ENCODE assay signal across 15 mouse cellular contexts in the genomic region with DNA sequence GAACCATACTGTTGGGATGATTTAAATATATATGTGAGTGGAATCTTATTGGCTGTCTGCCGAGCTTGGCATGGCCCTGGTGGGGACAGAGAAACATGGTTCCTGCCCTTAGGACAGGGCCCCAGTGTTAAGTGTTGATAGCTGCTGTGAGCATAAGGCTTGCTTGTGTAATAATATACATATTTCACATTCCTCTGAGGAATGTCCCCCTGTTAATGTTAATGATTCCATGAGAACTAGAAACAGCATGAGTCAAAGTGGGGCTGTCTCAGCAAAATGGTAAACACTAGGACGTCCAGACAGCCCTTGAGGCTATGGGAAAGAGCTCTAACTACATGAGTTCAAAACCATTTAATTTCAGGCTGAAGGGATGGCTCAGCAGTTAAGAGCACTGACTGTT.
"Had no signal": no experiment of that assay in that cellular context is flagged by ENCODE, and none has a peak within 500 bp of the region (broad histone marks: within the 10 kb centered on the region; RNA-seq: fewer than 3 reads in every experiment).

No protein-coding gene starts in this region.

- H3K27me3 ChIP-seq: kidney, embryonic 15.5 days; limb, embryonic 12.5 days; limb, embryonic 15.5 days; liver, embryonic 15.5 days; megakaryocyte, embryonic 14.5 days; midbrain, embryonic 13.5 days had no signal

- H3K4me2 ChIP-seq: kidney, embryonic 15.5 days; limb, embryonic 12.5 days; limb, embryonic 15.5 days; liver, embryonic 11.5 days; liver, embryonic 15.5 days; midbrain, embryonic 13.5 days had no signal

- H3K36me3 ChIP-seq: kidney, embryonic 15.5 days; limb, embryonic 12.5 days; limb, embryonic 15.5 days; liver, embryonic 15.5 days; midbrain, embryonic 10.5 days; midbrain, embryonic 13.5 days had no signal

- H3K27ac ChIP-seq: kidney, embryonic 15.5 days; limb, embryonic 12.5 days; limb, embryonic 15.5 days; liver, embryonic 15.5 days; midbrain, embryonic 10.5 days; midbrain, embryonic 13.5 days had no signal

- H3K9me3 ChIP-seq: kidney, embryonic 15.5 days; limb, embryonic 12.5 days; limb, embryonic 15.5 days; liver, embryonic 15.5 days; megakaryocyte, embryonic 14.5 days; midbrain, embryonic 10.5 days; midbrain, embryonic 13.5 days had no signal

- DNase-seq: kidney, adult 18-20 months; kidney, postnatal 36 days; left cerebral cortex, postnatal 4 days; lung, postnatal 14 days; thymus, adult 18-20 months; thymus, postnatal 36 days had no signal

- ATAC-seq: midbrain, embryonic 13.5 days; midbrain, embryonic 16.5 days had no signal

- H3K4me1 ChIP-seq: limb, embryonic 15.5 days; midbrain, embryonic 10.5 days; midbrain, embryonic 13.5 days had no signal

- H3K4me3 ChIP-seq: kidney, embryonic 15.5 days; limb, embryonic 12.5 days; limb, embryonic 15.5 days; liver, embryonic 15.5 days; megakaryocyte, embryonic 14.5 days; midbrain, embryonic 10.5 days; midbrain, embryonic 13.5 days had no signal

- H3K9ac ChIP-seq: kidney, embryonic 15.5 days; limb, embryonic 12.5 days; limb, embryonic 15.5 days; liver, embryonic 15.5 days; midbrain, embryonic 13.5 days had no signal
